Mouse (Mus musculus) yolk sac, embryonic 10.5 days (tissue): ENCODE results near the gene Focad.

Experiments
- DNase-seq: peaks from one replicate; pipeline ENCODE4 v3.0.0-alpha.2; 2017; ENCODE audit warnings: low spot score

The Focad gene

GRCm38 (mm10) chr4:88155490-88156160, 61.2 kb downstream of the Focad start:
- DNase-seq, result peak; percentile 48

GRCm38 (mm10) chr4:88156961-88157360, 62.5 kb downstream of the Focad start:
- DNase-seq, result no peak

- DNase-seq, result no peak
Observed at GRCm38 (mm10) chr4:88157644-88158043, 63.2 kb downstream of the Focad start.

GRCm38 (mm10) chr4:88159256-88159655, 64.8 kb downstream of the Focad start:
- DNase-seq, result no peak

GRCm38 (mm10) chr4:88159700-88160099, 65.3 kb downstream of the Focad start:
- no peak for DNase-seq

DNA sequence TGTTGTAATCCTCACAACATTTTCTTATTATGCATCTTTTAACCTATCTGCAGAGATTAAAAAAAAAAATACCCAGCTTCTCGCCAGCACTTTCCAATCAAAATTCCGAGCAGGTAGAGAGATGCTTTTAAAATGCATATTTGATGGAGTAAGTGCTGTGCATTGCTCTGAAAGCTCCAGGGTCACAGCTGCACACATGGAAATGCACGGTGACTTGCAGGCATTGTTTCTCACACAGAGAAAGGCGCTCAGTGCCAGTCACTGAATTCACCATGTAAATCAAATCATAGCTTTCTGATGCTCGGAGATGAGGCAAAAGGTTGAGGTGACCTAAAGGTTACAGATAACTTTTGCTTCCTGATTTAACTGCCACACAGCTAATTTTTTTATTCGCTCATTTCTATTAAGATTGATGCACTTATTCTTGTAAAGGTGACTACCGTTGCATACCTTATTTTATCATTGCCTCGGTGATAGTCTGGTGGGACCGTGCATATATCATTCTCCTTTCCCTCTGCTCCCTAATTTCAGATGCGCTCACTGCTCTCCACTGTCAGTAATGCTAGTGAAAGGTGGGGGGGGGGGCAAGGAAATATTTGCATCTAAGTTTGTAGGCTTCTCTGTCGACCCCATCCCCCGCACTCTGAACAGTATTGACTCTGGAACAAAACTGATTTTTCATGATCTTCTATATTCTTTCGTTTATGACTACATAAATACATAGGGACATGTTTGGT, 69.2 kb downstream of the Focad start:
- no peak for DNase-seq

DNA sequence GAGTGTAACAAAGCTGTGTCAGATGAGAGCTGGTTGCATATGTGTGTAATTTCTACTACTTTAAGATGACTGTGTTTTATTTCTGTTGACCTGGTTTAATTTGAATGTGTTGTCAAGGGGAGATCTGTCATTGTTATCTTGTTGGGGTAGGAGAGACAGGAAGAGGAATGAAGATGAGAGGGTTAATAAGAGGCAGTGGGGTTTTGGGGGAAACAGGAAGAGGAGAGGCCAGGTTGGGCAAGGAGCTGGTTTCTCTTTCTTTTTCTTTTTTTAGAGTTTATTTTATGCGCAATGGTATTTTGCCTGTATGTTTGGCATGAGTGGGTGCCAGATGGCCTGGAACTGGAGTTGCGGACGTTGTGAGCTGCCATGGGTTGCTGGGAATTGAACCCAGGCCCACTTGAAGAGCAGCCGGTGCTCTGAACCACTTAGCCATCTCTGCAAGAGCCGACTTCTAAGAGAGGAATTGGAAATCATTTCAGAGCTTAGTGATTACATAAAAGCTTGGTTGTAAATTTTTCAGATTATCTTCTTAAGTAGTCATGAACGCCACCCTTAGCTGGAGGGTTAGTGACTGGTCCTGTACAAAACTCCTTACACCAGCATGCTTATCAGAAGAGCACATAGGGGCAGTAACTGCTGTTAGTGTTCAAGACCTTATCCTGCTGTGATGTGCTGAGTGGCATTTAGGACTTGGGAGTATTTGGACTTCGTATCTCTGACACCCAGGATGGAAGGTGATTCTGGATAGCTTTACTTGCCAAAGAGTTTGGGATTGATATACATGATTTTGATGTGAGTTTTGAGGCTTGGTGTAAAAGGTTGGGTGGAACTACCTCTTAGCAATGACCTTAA, 72.8 kb downstream of the Focad start:
- DNase-seq, result no peak

- DNase-seq, result no peak
Observed at GRCm38 (mm10) chr4:88175058-88175974, 80.9 kb downstream of the Focad start.

GRCm38 (mm10) chr4:88179296-88179695, 84.9 kb downstream of the Focad start:
- no peak for DNase-seq

DNA sequence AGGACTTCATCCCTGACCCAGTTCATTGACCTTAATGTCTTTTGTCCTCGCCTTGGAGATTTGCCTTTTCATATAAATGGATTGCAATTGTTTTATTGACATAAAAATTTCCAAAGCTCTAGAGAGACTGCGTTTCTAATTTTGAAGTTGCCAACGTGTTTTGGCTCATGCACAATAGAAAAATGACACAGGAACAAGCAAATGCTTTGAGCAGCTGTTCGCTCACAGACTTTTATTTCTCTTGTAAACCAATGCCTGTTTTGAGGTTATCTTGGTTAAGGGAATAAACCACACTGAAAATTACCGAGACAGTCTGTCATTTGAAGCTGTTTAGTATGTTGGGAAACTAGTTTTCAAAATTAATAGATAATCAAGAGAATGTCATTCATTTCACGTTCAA, 89.9 kb downstream of the Focad start:
- no peak for DNase-seq

DNA sequence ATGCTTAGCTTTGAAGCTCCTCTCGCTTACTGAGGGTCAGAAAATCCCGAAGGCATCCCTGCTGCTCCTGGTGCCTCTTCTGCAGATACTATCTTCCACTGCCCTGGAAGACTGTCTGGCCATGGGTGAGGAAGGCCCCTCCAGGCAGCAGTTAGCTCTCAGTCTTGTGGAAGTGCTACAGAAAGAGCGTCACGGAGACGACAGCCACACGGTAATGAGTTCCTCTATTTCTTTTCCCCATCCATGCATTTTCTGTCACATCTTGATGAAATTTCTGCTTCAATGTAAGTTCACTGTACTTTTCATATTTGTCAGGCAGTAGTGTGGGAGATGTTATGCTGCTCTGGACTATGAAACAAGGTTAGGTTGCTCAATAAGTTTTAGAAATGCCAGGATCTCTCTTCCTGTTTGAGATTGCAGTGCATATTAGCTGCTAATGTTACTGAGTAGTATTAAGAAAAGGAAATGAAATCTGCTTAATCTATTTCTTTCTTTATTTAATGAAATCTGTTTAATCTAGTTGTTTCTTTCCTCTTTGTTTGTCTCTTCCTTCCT, 91.5 kb downstream of the Focad start:
- no peak for DNase-seq

DNA sequence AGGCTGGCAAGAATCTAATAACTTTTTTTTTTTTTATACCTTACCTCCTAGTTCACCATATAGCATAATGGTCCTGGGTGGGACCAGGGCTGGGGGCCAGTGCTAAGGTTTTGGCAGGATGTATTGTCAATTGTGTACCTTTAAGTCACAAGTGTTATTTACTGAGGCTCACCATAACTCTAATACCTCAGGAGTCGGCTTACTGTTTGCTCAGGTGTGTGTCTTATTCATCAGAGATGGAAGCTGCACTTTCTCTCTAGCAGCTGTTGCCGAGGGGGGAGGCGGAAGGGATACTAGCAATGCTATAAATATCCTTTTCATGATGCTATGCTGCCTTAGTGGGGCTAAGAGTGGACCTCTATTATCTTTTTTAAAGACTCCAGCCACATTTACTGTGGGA, 93.2 kb downstream of the Focad start:
- no peak for DNase-seq

DNA sequence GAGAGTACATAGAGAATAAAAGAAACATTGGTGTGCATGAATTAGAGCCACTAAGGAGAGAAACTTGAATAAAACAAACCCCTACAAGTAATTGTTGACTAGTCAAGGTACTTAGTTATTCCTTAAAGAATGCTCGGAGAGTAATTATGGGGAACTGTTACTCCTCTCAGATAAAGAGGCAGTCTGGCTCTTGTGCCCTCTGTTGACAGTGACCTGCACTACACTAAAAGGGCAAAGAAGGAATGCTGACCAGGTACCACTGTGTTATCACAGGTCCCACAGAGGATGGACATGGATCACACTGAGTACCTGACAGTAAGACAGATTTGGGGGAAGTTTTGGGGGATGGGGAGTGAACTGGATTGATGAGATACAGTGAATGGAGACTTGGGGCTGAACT, 95.1 kb downstream of the Focad start:
- DNase-seq, result no peak

DNA sequence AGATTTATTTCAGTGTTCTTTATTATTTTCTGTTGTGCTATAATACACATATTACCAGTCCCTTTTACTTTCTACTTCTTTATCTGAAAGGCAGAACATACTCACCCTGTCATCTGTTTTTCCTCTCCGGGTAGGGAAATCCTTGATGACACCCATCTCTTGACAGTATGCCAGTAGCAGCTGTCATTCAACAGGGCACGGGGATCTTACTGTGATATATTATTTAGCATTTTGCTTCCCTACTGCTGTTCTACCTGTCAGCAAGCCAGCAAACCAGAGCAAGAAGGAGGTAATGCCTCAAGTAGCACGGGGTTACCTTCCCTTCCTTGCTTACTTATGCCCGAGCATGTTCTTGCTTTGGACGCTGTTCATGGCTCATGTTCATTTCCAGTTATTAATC, 99.8 kb downstream of the Focad start:
- no peak for DNase-seq

GRCm38 (mm10) chr4:88195898-88196495, 101.6 kb downstream of the Focad start:
- DNase-seq, result no peak

DNA sequence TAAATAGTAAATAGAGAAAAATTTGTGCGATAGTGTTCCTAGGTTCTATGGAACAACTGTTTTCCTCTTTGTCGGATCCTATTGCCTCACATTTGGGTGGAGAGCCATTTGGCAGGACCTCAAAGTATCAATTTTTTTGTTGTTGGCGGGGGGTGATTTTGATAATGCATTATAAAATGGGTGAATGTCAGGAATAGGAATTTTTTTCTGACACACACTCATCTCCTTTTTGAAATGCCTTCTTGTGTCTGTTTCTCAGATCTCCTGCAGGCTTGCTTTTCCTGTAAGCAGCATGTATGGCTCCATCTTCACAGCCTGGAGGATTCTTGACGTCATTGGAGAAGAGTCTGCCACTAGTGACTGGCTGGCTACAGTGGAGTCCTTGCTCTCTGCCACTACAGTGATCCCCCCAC, 102.1 kb downstream of the Focad start:
- DNase-seq, result no peak

GRCm38 (mm10) chr4:88197244-88197643, 102.8 kb downstream of the Focad start:
- DNase-seq, result no peak

DNA sequence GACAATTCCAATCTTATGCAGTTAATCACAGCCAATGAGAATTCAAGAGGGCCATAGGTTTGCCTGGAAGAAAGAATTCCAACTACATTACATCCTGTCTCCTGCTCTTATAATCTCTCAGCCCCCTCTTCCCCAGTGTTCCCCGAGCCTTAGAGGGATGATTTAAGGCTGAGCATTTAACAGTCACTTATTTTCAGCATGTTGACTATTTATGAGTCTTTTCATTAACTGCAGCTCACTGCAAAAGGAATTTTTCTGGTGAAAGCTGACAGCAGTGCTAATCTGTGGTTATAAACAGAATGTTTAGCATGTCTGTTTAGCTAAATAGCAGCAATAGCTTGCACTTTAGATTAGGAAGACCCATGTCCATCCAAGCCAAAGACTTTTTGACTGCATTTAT, 104.8 kb downstream of the Focad start:
- DNase-seq, result no peak

GRCm38 (mm10) chr4:88201047-88201446, 106.6 kb downstream of the Focad start:
- no peak for DNase-seq

- DNase-seq, result no peak
Observed at GRCm38 (mm10) chr4:88208676-88209075, 114.2 kb downstream of the Focad start.

DNA sequence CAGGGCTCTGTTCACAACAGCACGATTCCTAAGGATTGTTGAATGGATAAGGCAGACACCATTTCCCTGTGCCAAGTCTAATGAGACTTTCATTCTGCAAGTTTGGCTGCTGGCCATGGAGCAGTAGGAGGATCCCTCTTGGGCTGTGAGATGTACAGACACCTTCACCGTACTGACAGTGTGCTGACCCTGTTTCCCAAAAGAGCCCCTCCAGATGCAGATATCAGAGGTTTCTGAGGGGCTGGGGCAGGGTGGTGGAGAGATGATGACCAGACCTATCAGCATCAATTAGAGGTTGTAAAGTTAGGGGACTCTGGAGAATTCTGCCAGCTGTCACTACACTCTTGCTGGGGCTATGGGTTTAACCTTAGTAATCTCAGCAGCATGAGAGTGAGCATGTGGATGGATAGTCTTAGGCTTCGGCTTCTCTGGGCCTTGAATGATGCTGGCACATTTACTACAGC, 115.0 kb downstream of the Focad start:
- DNase-seq, result no peak
